Mouse (Mus musculus) brain, embryonic 14.5 days (tissue): ENCODE data around the gene Pnmal1. TPM values are rescaled to one million over a fixed set of nuclear protein-coding genes. Genes with fewer than 3 reads are reported as not detected.

Source experiments
- DNase-seq: peaks from one replicate; pipeline ENCODE4 v3.0.0-alpha.2; 2011; ENCODE audit warnings: low read depth
- CTCF ChIP-seq: fragments of 200-500 bp; IDR thresholded peaks from 2 replicates; pipeline ENCODE4 v1.5.1; 2012; ENCODE audit warnings: inconsistent platforms, mild to moderate bottlenecking, moderate library complexity, borderline replicate concordance; ENCODE audit not compliant: insufficient read depth, insufficient read length; ENCODE audit errors: extremely low read depth
- POLR2A ChIP-seq: fragments of 200-500 bp; IDR thresholded peaks from 2 replicates; pipeline ENCODE4 v1.6.1; 2012; ENCODE audit warnings: mild to moderate bottlenecking, inconsistent platforms, borderline replicate concordance; ENCODE audit not compliant: poor library complexity, insufficient read depth, insufficient read length, severe bottlenecking; ENCODE audit errors: extremely low read depth
- polyA plus RNA-seq: library from polyadenylated mRNA; depleted of rRNA; stranded (reverse); fragments of >200 nt; gene quantifications from 2 replicates; pipeline ENCODE4 v1.2.3, GENCODE M21; 2012; rRNA removed

The Pnmal1 gene
- polyA plus RNA-seq, result 28.0 and 34.5 TPM in 2 replicates

DNA sequence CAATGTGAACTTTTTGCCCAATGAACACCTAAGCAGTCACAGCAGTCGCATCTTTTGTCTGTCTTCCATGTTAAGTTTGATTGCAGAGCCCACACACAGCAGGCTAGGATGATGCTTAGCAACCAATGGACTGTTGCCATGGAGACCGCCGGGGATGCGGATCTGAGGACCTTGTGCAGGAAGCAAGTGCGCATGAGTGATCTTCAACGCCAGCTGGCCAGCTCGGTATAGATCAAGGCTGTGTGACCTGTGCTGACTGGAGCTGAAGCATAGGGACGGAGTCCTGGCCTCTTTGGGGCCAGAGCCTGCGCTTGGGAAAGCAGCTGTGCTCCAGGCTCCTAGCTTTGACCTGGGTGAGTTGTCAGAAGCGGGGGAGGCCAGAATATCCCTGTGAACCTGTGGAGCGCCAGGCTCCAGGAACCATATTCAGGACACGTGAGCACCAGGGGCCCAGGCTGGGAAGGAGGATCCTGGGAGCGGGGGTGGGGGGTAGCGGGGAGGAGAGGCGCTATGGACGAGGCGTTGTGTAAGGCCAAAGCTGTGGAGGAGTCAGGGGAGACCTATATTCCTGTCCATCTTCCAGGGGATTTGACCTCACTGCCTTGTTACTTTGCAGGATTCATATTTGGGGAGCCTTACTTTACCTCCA, at the start of gene Pnmal1:
TSS of gene Pnmal1 (plus strand) at position 141 of the 649 bp plus-strand sequence.
- peak; percentile 9; the same call in 1 of the 2 replicates for TF ChIP-seq POLR2A
- TF ChIP-seq CTCF, result no peak
- DNase-seq, result peak; percentile 99

DNA sequence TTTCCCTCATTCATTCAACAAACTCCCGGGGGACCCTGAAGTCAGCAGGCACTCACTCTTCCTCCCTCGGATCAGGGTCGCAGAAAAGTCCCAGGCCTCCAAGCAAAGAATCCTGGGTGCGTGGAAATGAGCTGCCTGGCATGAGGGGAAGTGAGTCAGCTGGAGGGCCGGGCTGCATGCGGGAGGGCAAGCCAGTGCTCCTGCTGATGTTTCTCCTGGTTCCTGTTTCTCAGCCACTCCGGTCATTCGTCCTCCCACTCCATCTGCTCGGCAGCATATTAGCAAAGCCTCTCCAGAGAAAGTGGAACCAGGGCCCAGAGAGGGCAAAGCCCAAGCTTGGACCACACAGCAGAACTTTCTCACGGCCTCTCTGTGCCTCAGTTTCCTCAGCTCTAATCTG, 49.6 kb upstream of the Pnmal1 start:
- DNase-seq, result no peak
- TF ChIP-seq CTCF (no peak), POLR2A (no peak)

GRCm38 (mm10) chr7:16911904-16912303, 47.6 kb upstream of the Pnmal1 start:
- DNase-seq, result no peak
- TF ChIP-seq POLR2A (no peak), CTCF (no peak)

DNA sequence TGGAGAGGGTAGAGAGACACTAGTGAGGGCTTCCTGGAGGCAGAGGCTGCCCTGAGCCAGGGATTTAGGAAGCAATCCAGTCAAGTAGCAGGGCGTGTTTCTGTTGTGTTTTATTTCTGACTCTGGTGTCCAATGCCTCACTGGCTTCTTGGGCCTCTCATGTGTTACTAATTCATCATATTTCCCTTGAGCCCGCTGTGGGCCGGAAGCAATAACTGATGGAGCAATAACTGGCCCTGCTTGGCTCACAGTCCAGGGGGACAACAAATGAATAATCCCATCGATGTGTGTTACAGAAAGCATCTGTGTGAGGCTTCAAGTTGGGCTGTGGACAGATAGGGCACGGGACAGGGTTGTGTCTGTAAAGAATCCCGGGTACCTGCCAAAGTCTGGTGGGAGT, 47.1 kb upstream of the Pnmal1 start:
- no peak for TF ChIP-seq POLR2A
- no peak for DNase-seq

- peak; percentile 77 for DNase-seq
- no peak for TF ChIP-seq POLR2A
- TF ChIP-seq CTCF, result peak; percentile 92
Observed at GRCm38 (mm10) chr7:16913806-16914452, 45.5 kb upstream of the Pnmal1 start.

GRCm38 (mm10) chr7:16914453-16915343, 44.8 kb upstream of the Pnmal1 start:
- no peak for TF ChIP-seq POLR2A
- TF ChIP-seq CTCF, result no peak
- no peak for DNase-seq

DNA sequence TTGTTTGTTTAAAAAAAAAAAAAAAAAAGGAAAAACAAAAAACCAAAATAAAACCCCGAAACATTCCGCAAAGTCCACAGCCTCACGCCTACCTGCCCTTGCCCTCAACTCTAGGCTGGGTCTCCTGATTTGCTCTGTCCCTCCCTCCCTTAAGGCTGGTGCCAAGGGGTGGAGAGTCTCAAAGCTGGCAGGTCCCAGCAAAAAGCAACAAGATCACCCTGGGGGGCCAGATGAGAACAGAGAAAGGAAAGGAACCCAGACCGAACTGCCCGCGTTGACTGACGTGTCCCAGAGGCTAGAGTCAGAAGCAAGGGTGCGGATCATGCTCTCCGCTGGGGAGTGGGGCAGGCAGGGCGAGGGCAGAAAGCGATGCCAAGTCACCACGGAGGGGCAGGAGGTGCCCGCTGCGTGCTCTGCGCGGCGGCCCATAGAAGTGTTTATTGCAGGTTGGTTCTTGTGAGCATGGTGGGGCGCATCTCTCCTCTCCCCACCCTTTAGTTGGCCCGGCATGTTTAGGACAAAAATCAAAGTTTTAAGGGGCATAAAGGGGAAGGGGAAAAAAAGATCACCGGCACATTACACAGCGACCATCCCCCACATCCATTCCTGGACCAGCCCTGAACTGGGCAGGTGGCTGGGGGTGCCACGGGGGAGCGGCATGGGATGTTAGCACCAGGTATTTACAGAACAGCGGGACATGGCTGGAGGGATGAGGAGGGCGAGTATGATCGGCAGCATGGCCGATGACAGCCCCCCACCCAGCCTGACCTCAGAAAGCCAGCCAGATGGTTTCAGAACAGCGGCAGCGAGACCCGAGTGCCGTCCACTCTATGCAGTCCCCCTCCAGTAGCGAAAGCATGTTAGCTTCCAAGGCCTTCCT, 43.8 kb upstream of the Pnmal1 start:
- TF ChIP-seq CTCF, result no peak
- TF ChIP-seq POLR2A, result no peak
- DNase-seq, result no peak

DNA sequence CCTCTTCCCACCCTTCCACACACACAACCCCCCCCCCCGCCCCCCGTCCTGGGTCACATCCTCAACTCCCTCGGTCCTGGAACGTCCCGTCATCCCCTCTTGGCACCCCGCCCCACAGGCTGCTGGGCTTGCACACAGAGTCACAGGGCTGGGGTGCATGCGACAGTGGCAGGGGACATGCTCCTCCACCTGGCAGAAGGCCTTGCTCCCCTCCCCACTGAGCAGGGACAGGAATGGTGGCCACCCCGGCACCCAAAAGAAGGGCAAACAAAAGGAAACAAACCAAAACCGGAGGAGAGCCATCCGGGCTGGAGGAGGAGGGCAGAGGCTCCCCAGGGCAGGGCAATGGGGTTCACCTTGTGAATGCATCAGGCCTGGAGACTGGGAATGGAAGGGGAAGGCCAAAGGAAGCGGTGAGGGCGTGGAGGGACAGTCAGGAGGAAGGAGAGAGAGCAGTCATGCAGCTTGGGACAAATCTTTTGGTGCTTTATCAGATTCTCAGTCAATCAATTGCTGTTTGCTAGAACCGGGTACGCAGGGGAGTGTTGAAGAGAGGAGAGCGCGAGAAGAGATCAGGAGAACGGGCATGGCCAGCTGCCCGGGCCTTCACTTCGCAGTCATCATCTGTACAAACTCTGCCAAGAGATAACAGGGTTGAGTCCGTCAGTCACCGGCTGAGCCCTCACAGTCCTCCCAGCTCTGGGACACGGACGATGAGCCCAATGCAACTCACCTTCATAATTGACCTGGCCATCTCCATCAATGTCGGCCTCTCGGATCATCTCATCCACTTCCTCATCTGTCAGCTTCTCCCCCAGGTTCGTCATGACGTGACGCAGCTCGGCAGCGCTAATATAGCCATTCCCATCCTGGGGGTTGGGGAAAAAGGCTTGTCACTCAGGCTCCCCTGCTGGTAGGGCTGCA, 42.9 kb upstream of the Pnmal1 start:
- TF ChIP-seq POLR2A (no peak), CTCF (no peak)
- no peak for DNase-seq

DNA sequence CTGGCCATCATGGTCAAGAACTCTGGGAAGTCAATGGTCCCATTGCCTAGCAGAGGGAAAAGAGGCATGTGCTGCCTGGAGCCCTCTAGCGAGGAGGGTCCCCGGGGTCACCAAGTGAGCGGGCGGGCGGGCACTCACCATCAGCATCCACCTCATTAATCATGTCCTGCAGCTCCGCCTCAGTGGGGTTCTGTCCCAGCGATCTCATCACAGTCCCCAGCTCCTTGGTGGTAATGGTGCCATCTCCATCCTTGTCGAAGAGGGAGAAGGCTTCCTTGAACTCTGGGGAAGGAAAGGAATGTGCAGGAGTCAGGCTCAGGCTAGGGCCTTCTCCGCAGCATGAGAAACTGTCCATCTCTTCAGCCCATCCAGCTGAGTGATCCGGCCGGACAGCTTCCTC, 42.0 kb upstream of the Pnmal1 start:
- no peak for DNase-seq
- no peak for TF ChIP-seq POLR2A
- TF ChIP-seq CTCF, result no peak

DNA sequence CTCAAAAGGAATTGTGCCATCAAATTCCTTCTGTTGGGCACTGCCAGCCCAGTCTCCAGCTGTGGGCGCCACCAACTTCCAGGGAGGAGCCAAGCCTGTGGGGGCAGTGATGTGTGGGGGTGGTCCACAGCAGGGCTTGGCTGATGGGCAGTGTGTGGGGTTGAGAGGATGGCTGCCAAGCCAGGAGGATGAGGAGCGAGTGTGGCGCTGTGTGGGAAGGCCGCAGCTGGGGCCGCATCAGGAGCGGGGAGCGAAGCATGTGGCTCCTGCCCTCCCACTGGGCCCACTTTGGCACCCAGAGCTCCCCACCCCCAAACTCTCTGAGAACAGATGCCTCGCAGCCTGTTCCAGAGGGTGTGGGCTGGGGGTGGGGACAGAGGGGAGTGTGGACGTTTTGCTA, 41.5 kb upstream of the Pnmal1 start:
- DNase-seq, result no peak

More for the DNA sequence above, 41.5 kb upstream of the Pnmal1 start:
- TF ChIP-seq CTCF, result no peak
- TF ChIP-seq POLR2A, result no peak
